Mouse (Mus musculus): Measurements from ENCODE around the gene Nt5dc3. TPM values are rescaled to one million over a fixed set of nuclear protein-coding genes. Genes with fewer than 3 reads are reported as not detected.

Nt5dc3 gene
- total RNA-seq (2021) = 10 to 100 TPM; 39.3 to 46.3 TPM
- long read RNA-seq, experiment 1, full-length matches to known transcripts = 2 of 6 reads
- long read RNA-seq, experiment 1, partial matches to known transcripts = 1 of 6 reads
- long read RNA-seq, experiment 1, other reads (novel, unspliced or antisense) = 3 of 6 reads
- long read RNA-seq, experiment 2, full-length matches to known transcripts = 5 of 11 reads
- long read RNA-seq, experiment 2, partial matches to known transcripts = 0 of 11 reads
- long read RNA-seq, experiment 2, other reads (novel, unspliced or antisense) = 6 of 11 reads

DNA sequence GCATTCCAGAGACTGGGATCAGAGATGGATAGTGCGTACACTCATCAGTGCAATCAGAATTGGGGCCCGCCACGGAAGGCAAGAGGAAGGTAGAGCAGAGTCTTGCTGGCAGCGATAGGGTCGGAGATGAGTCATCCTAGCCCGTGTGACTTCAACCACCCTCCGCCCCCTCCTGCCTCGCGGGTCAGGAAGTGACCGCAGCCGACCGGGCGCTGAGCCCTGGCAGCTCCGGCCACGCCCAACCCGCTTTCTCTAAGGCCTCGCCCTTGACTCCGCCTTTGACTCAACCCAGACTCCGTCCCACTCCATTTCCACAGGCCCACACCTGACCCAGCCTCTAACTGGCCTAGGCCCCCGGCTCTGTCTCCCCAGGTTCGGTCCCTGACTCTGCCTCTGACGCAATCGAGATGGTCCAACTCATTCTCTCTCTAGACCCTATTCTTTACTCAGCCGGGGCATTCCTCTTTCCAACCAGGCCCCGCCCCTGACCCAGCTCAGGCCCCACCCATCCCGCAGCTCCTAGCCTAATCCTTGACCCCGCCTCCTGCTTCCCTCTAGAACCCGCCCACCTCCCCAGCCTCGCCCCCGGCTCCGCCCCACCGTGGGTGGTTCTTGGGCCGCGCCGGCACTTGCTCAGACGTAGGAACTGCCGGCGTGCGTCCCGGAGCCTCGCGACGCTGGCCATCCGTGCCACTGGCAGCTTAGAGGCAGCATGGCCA lies at the start of gene Nt5dc3:
Gene Nt5dc3, plus strand, starts transcription at position 608 of the 719 bp plus-strand sequence.
- peak; percentile 92 to 95 for DNase-seq (ENCODE audit: low spot score in 2 of 2)

- peak; percentile 79 to 88 for DNase-seq (ENCODE audit: low spot score in 2 of 2)
Observed at GRCm38 (mm10) chr10:86730823-86731499, 47.8 kb upstream of the Nt5dc3 start.

GRCm38 (mm10) chr10:86731500-86731863 lies 47.3 kb upstream of the Nt5dc3 start:
- no peak for DNase-seq (ENCODE audit: low spot score in 2 of 2)

DNA sequence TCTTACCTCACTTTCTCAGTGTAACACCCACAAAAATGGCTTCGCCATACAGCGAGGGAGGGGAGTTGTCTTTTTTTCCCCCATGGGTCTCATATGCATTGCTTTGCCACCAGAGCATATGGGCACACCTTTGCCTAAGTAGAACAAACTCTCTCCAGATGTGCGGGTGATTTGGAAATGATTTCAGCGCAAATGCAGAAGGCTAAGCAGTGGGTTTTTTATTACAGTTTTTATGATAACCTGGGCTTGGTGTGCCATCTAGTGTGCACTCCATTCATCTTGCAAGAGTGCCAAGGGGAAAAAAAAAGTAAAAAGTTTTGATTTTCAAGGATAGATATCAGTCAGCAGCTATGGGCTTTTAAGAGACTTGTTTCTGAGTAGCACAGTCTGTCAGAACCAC lies 43.8 kb upstream of the Nt5dc3 start:
- DNase-seq (ENCODE audit: low spot score in 2 of 2) = no peak

- DNase-seq (ENCODE audit: low spot score in 2 of 2) = no peak
Observed at GRCm38 (mm10) chr10:86742918-86743317, 35.9 kb upstream of the Nt5dc3 start.

DNA sequence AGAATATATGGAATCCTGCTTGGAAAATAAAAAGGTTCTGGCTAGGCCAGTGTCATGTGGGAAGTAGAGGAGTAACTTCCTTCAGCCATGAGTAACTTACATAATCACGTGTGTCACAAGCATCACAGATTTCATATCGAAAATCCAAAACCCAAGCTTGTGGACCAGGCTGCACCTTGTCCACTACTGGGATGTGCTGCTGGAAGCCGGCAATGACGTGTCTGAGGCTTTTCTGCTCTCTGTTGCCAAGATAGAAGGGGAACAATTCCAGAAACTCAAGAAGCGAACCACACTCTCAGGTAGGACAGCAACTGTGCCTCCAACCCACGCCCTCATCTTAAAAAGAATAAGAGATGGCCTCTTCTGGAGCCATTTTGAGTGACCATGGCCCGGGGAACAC lies 34.5 kb upstream of the Nt5dc3 start:
- no peak for DNase-seq (ENCODE audit: low spot score in 2 of 2)

DNA sequence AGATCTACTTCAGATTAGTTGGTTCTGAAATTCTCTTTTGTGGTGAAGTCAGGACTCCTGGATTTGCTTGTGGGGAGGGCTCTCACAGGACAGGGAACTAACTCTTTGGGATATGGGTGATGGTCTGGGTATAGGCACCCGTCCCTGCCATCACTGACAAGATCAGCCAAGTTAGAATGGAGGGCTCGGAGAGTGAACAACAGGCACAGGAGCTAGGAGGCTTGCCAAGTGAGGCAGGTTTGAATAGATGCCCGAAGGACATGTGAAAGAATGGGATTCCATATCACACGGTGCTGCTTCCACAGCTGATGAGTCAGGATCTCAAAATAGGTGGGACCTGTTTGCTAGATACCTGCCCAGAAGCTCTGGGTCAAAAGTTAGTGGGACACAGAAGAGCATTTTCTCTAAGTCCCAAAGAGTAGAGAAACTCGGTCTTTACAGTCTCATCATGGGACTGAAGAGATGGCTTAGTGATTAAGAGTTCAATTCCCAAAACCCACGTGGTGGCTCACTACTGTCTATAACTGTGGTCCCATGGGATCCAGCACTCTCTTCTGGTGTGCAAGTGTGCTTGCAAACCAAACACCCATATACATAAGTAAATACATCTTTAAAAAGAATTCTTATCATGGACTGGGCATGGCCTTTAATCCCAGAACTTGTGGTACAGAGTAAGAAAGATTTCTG lies 22.8 kb upstream of the Nt5dc3 start:
- no peak for DNase-seq (ENCODE audit: low spot score in 2 of 2)

- no peak for DNase-seq (ENCODE audit: low spot score in 2 of 2)
Observed at GRCm38 (mm10) chr10:86757724-86758123, 21.1 kb upstream of the Nt5dc3 start.

DNA sequence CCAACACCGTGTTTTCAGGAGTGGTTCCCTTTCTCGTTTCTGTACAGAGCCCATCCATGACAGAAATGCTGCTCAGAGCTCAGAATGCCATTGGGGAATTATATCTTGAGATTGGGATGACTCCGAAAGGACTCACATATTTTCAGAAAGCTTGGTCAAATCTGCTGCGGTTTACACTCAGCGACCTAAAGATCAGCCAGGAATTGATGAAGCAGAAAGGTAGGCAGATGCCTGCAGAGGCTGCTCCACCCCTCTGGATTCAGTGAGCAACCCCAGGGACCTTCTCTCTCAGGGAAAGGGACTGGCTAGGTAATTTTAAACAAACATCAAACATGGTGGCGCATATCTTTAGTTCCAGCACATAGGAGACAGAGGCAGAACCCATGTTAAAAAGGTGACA lies 20.6 kb upstream of the Nt5dc3 start:
- no peak for DNase-seq (ENCODE audit: low spot score in 2 of 2)

GRCm38 (mm10) chr10:86761236-86761635 lies 17.6 kb upstream of the Nt5dc3 start:
- DNase-seq (ENCODE audit: low spot score in 2 of 2) = no peak

DNA sequence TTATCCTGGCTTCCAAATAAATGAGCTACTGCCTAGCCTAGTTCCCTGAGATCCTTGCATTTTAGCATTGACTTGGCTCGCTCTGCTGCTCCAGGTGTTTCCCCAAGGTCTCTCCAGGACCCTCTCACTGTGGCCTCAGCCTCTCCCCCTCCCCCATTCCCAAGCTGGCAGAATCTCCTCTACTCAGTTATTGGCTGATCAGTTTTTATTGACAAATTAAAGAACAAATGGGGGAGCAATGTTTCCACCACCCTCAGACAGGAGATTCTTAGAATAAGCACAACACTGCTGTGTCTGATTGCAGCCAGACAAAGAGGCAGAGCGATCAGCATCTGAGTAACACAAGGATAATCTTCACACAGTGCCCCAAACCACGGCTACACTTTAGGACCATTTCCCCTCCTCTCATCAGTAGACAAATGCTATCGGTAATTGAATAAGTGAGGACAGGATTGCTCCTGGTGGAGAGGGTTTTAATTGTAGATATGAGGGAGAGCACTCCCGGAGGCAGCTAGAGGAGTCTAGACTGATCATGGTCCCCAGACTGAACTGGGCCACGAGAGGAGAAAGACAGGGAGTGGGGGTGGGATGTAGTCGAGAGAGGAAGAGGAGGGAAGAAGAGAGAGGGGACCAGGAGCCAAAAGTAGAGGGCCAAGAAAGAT lies 17.0 kb upstream of the Nt5dc3 start:
- no peak for DNase-seq (ENCODE audit: low spot score in 2 of 2)

DNA sequence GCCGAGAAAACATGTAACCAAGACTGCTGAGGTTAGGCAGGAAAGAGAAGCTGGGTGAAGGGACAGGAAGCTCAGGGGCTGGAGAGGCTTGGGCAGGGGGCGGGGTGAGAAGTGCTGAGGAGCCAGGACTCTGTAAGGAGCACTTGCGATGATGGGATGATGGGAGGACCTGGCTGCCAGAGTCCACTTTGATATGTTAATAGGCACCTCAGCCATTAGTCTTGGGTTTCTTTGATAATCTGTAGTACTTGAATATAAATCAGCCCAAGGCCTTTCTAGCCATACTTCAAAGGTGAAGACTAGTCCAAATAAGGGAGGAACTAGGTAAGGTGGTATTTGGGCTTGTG lies 16.4 kb upstream of the Nt5dc3 start:
- DNase-seq (ENCODE audit: low spot score in 2 of 2) = no peak

DNA sequence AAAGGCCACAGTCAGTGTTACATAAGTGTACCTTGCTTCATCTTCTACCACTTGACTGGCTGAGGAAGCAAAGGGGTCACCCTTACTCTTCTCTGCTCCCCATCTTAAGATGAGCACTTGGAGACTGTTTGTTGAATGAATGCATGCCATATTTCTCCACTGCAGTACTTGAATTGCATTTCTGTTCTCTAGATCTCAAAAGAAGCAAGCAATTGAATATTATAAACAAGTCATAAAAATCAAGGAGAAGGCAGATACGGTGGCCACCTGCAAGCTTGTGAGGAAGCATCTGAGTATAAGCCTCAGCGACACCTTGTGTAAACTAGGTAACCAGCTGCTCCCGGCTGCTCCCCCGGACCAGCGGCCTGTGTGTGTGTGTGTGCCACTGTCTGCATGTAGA lies 15.1 kb upstream of the Nt5dc3 start, which contains the start of gene Gm49358:
Gene Gm49358, plus strand, starts transcription at position 301 of the 400 bp plus-strand sequence.
- no peak for DNase-seq (ENCODE audit: low spot score in 2 of 2)

- DNase-seq (ENCODE audit: low spot score in 2 of 2) = no peak
Observed at GRCm38 (mm10) chr10:86765344-86765966, 13.3 kb upstream of the Nt5dc3 start.

DNA sequence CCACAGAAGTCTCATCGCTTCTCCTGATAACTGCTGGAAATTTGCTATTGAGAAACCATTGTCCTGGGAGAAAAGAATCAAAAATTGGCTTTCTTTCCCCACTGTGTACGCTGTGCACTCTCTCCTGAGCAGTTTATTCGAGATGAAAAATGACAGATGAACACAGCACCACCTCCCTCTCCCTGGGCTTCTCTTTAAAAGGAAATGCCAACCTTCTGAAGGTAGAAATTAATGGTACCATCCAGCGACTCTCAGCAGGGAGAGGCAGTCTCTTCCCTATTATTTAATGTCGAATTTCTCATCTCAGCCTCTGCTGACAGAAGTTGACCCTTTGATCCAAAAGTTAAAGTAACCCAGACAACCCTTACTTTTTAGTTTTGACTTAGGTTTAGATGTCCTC lies 9.6 kb upstream of the Nt5dc3 start:
- DNase-seq (ENCODE audit: low spot score in 2 of 2) = no peak

DNA sequence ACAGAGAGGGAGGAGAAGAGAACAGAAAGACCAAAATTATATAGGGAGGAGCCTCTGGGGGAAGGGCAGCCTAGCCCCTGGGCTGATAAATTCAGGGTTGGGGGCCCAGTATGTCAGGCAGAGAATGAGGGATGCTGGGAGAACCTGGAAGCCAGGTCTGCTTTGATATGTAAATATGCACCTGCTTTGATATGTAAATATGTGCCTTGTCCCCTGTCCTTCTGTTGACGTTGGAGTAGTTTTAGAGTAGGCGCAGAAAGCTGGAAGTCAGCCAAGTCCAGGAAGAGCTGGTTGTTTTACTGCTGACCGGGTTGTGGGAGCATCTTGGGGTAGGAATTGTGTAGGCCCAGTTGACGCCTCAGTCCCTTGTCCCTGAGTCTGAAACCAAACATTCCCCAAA lies 9.0 kb upstream of the Nt5dc3 start:
- DNase-seq (ENCODE audit: low spot score in 2 of 2) = no peak

- no peak for DNase-seq (ENCODE audit: low spot score in 2 of 2)
Observed at GRCm38 (mm10) chr10:86771701-86772100, 7.1 kb upstream of the Nt5dc3 start.

DNA sequence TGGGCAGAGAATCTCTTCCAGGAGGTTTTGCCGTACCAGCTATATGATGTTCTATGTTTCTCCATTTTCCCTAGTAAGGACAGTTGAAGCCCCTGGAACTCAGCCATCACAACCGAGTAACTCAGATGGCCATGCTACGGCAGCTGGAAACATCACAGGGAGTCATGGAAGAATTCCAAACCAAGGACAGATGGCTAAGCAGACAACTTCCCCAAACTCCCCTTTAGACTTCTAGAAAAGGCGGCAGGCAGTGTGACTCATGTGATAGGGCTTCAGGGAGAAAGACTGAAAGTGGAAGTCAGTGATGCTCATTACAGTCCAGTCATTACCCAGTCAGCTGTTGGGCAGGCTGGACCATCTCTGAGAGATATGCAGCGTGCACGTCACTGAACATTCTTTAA lies 6.6 kb upstream of the Nt5dc3 start:
- DNase-seq (ENCODE audit: low spot score in 2 of 2) = no peak

DNA sequence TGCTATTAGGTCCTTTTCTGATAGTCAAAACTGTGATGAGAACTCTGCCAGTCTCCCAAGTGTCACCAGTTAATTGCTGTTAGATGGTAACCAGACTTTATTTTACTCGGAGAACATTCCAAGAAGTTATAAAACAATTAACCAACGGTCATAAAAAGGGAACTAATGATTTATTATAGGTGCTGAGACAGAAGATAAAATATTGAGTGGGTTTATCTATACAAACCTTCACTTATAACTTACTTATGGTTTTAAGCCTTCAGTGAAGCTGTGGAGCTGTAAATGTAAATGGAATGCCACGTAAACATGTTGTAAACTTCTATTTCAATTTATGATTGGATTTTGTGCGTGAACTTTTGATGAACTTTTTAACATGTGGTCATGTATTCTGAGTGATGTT lies 5.4 kb upstream of the Nt5dc3 start:
- no peak for DNase-seq (ENCODE audit: low spot score in 2 of 2)

DNA sequence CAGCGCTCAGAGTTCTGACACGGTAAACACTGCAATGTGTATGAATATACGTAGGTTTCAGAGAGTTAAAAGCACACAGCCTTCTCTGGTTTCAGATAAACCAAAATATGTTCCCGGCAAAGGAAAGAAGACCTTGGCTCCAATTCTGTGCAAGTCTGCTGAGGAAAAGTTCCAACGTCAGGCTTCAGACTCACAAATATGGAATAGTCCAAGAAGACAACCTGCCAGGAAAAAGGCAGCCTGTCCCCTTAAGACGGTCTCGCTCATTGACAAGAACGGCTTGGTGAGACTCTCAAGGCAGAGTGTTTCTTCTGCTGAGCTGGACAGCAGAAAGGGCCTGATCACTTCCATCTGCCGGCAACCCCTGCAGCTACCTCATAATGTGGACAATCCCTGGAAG lies 2.5 kb upstream of the Nt5dc3 start:
- no peak for DNase-seq (ENCODE audit: low spot score in 2 of 2)

Data from adrenal gland, adult 18-20 months (tissue).